Mouse (Mus musculus): ENCODE data around the gene Fscn2. TPM values are rescaled to one million over a fixed set of nuclear protein-coding genes. Genes with fewer than 3 reads are reported as not detected.

Fscn2 gene
- polyA plus RNA-seq, 1 experiment from 2014 or later: 0.31 TPM

DNA sequence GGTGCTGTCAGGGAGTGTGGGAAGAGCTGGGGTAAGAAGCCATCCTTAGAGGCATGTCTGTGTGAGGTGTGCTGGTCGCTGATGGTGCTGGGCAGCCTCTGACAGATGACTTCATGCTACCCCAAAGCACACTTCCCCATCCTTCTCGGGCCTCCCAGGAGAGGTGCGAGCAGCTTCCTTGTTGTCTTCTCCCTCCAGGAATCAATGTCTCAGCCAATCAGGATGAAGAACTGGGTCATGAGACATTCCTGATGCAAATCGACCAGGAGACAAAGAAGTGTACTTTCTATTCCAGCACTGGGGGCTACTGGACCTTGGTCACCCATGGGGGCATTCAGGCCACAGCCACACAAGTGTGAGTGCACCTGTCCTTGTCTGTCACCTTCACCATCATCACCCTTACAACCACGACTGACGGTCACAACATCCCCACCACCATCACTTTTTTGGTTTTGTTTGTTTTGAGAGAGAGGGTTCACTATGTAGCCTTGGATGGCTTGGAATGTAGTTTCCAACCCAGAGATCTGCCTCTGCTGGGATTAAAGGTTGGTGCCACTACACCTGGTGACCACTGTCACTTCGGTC lies 5.2 kb downstream of the Fscn2 start:
- Histone ChIP-seq H3K9ac (peak overlapping the region; percentile 52; the same call in 1 of the 2 replicates), H3K36me3 (peaks cover 35% of the 10 kb centered on the region), H3K4me2 (no peak overlapping the region), H3K4me1 (peaks cover 21% of the 10 kb centered on the region), H3K9me3 (no peaks in the 10 kb centered on the region), H3K4me3 (no peak overlapping the region), H3K27ac (replicated peaks) (no peak overlapping the region), H3K27me3 (replicated peaks) (no peaks in the 10 kb centered on the region)
- ATAC-seq (ENCODE audit: extremely low read depth, insufficient number of reproducible peaks, low FRiP score, low TSS enrichment): no peak
- WGBS: 27% methylated on average over 7 of the region's 7 CpGs

DNA sequence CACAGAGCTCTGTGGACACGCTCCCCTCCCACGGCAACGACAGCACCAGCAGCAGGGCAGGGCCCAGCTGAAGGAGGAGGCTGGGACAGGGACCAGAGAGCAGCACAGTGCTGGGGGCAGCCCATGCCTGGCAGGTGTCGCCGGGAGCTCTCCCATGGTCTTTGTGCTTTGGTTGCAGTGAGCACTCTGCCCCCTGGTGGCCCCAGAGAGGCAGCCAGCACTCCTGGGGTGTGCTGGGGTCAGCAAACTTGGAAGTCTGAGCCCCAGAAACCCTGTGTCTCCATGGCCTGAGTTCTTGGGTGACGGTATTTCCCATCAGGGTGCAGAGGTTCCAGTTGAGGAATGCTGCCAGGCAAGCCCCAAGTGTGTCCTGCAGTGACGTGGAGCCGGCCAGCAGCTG lies 8.3 kb downstream of the Fscn2 start:
- H3K9me3 ChIP-seq: no peaks in the 10 kb centered on the region
- no peaks in the 10 kb centered on the region for H3K27me3 ChIP-seq (replicated peaks)
- H3K4me1 ChIP-seq: peaks cover 35% of the 10 kb centered on the region
- H3K9ac ChIP-seq: peak overlapping the region; percentile 30; the same call in 1 of the 2 replicates
- no peak overlapping the region for H3K27ac ChIP-seq (replicated peaks)
- no peak overlapping the region for H3K4me2 ChIP-seq
- H3K4me3 ChIP-seq: no peak overlapping the region
- peaks cover 66% of the 10 kb centered on the region for H3K36me3 ChIP-seq
- no peak for ATAC-seq (ENCODE audit: extremely low read depth, insufficient number of reproducible peaks, low FRiP score, low TSS enrichment)
- WGBS: 36% methylated on average over 8 of the region's 8 CpGs

DNA sequence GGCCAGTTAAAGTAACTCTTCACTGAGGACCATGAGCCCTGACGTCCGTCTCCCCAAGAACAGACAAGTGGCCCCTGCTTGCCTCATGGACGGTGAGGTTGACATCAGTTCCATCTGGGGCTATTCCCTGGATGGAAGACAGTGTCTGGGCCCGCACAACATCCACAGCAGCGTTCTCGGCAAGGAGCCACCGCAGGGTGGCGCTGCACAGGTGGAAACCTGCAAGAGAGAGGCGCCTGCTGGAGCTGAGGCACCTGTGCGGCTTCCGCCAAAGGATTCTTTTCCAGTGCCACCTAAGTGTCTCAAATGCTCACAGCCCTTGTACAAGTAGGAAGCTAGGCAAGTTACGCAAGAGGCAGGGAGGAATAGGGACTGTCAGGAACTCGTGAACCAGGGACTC lies 11.7 kb downstream of the Fscn2 start:
- Histone ChIP-seq H3K9me3 (no peaks in the 10 kb centered on the region), H3K4me2 (no peak overlapping the region), H3K27me3 (replicated peaks) (no peaks in the 10 kb centered on the region), H3K4me1 (peaks cover 40% of the 10 kb centered on the region), H3K36me3 (peaks cover 93% of the 10 kb centered on the region), H3K9ac (no peak overlapping the region), H3K4me3 (no peak overlapping the region), H3K27ac (replicated peaks) (no peak overlapping the region)
- ATAC-seq (ENCODE audit: extremely low read depth, insufficient number of reproducible peaks, low FRiP score, low TSS enrichment): no peak
- 60% methylated on average over 13 of the region's 13 CpGs for WGBS

GRCm38 (mm10) chr11:120373820-120374586 lies 12.7 kb downstream of the Fscn2 start:
- 78% methylated on average over 23 of the region's 23 CpGs for WGBS
- Histone ChIP-seq H3K36me3 (peaks cover 83% of the 10 kb centered on the region), H3K4me1 (peaks cover 43% of the 10 kb centered on the region), H3K4me2 (no peak overlapping the region), H3K27ac (replicated peaks) (peak overlapping the region; percentile 76), H3K27me3 (replicated peaks) (no peaks in the 10 kb centered on the region), H3K4me3 (no peak overlapping the region), H3K9me3 (no peaks in the 10 kb centered on the region), H3K9ac (peak overlapping the region; percentile 47; the same call in 1 of the 2 replicates)
- no peak for ATAC-seq (ENCODE audit: extremely low read depth, insufficient number of reproducible peaks, low FRiP score, low TSS enrichment)

GRCm38 (mm10) chr11:120375324-120375723 lies 14.0 kb downstream of the Fscn2 start:
- ATAC-seq (ENCODE audit: extremely low read depth, insufficient number of reproducible peaks, low FRiP score, low TSS enrichment): no peak
- H3K27ac ChIP-seq (replicated peaks): no peak overlapping the region
- H3K9me3 ChIP-seq: no peaks in the 10 kb centered on the region
- peaks cover 76% of the 10 kb centered on the region for H3K36me3 ChIP-seq
- no peak overlapping the region for H3K4me2 ChIP-seq
- no peak overlapping the region for H3K9ac ChIP-seq
- no peaks in the 10 kb centered on the region for H3K27me3 ChIP-seq (replicated peaks)
- H3K4me3 ChIP-seq: no peak overlapping the region
- WGBS: 90% methylated on average over 10 of the region's 10 CpGs
- H3K4me1 ChIP-seq: peaks cover 49% of the 10 kb centered on the region

- Histone ChIP-seq H3K4me3 (no peak overlapping the region; the same call in 1 of the 2 replicates), H3K9ac (peak overlapping the region; percentile 93; the same call in 1 of the 2 replicates), H3K9me3 (no peaks in the 10 kb centered on the region), H3K4me1 (peaks cover 58% of the 10 kb centered on the region), H3K27me3 (replicated peaks) (no peaks in the 10 kb centered on the region), H3K27ac (replicated peaks) (no peak overlapping the region), H3K4me2 (no peak overlapping the region), H3K36me3 (peaks cover 76% of the 10 kb centered on the region)
- 84% methylated on average over 17 of the region's 17 CpGs for WGBS
- no peak for ATAC-seq (ENCODE audit: extremely low read depth, insufficient number of reproducible peaks, low FRiP score, low TSS enrichment)
Measured at GRCm38 (mm10) chr11:120376302-120377160, 15.2 kb downstream of the Fscn2 start.

GRCm38 (mm10) chr11:120377337-120377736 lies 16.0 kb downstream of the Fscn2 start:
- no peak overlapping the region for H3K27ac ChIP-seq (replicated peaks)
- whole genome bisulfite sequencing: 58% methylated on average over 10 of the region's 10 CpGs
- peak overlapping the region; percentile 93 for H3K9ac ChIP-seq
- no peaks in the 10 kb centered on the region for H3K27me3 ChIP-seq (replicated peaks)
- no peak for ATAC-seq (ENCODE audit: extremely low read depth, insufficient number of reproducible peaks, low FRiP score, low TSS enrichment)
- peaks cover 66% of the 10 kb centered on the region for H3K4me1 ChIP-seq
- peaks cover 76% of the 10 kb centered on the region for H3K36me3 ChIP-seq
- peak overlapping the region; percentile 93 for H3K4me2 ChIP-seq
- no peaks in the 10 kb centered on the region for H3K9me3 ChIP-seq
- peak overlapping the region; percentile 90 for H3K4me3 ChIP-seq

DNA sequence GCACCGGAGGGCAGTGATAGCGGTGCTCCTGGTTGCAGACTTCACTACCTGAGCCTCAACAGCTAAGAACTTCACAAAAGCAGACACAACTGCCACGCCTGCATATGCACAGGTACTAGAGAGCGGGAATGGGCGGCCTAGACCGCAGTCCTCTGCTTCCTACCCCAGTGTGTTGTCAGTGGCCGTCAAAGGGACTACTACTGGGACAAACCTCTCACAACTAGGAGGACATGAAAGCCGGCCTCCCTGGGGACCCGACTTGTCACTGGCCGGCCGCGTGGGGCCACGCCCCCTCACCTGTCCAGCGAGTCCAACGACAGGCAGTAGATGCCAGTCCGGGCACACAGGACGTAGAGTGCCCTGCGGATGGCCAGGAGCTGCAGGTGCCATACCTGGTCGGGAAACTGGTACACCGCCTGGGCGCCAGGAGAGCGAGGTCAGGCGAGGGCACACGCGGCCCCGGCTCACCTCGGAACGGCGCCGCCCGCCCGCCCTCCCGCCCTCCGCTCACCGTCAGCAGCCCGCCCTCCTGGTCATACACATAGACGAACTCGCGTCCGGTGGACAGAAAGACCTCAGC lies 16.8 kb downstream of the Fscn2 start:
- Histone ChIP-seq H3K4me1 (peaks cover 74% of the 10 kb centered on the region), H3K36me3 (peaks cover 76% of the 10 kb centered on the region), H3K4me3 (peak overlapping the region; percentile 90), H3K27me3 (replicated peaks) (no peaks in the 10 kb centered on the region), H3K4me2 (peak overlapping the region; percentile 93), H3K9ac (peak overlapping the region; percentile 93), H3K27ac (replicated peaks) (peak overlapping the region; percentile 69), H3K9me3 (no peaks in the 10 kb centered on the region)
- WGBS: 4% methylated on average over 31 of the region's 40 CpGs
- ATAC-seq (ENCODE audit: extremely low read depth, insufficient number of reproducible peaks, low FRiP score, low TSS enrichment): 0 out of 2 replicates have a peak, but pooled peaks have one; percentile 16

GRCm38 (mm10) chr11:120378611-120379540 lies 17.5 kb downstream of the Fscn2 start, which contains the start of gene Faap100:
Gene Faap100 (minus strand): TSS chr11:120378764.
- H3K36me3 ChIP-seq: peaks cover 76% of the 10 kb centered on the region
- peak within 1 kb of the TSS; percentile 90 for H3K4me3 ChIP-seq
- peak; percentile 83 for ATAC-seq (ENCODE audit: extremely low read depth, insufficient number of reproducible peaks, low FRiP score, low TSS enrichment)
- peak within 1 kb of the TSS; percentile 93 for H3K9ac ChIP-seq
- no peaks in the 10 kb centered on the region for H3K9me3 ChIP-seq
- H3K27ac ChIP-seq (replicated peaks): peak within 1 kb of the TSS; percentile 77
- 8% methylated on average over 54 of the region's 54 CpGs for WGBS
- H3K27me3 ChIP-seq (replicated peaks): no peaks in the 10 kb centered on the region
- peak within 1 kb of the TSS; percentile 93 for H3K4me2 ChIP-seq
- peaks cover 76% of the 10 kb centered on the region for H3K4me1 ChIP-seq

- H3K27me3 ChIP-seq (replicated peaks): no peaks in the 10 kb centered on the region
- peaks cover 76% of the 10 kb centered on the region for H3K36me3 ChIP-seq
- H3K4me2 ChIP-seq: no peak overlapping the region
- no peak for ATAC-seq (ENCODE audit: extremely low read depth, insufficient number of reproducible peaks, low FRiP score, low TSS enrichment)
- WGBS: 89% methylated on average over 3 of the region's 3 CpGs
- peaks cover 80% of the 10 kb centered on the region for H3K4me1 ChIP-seq
- 0 out of 2 replicates have a peak overlapping the region, but pooled peaks have one; percentile 6 for H3K27ac ChIP-seq (replicated peaks)
- H3K9me3 ChIP-seq: no peaks in the 10 kb centered on the region
- H3K4me3 ChIP-seq: no peak overlapping the region
- H3K9ac ChIP-seq: peak overlapping the region; percentile 38; the same call in 1 of the 2 replicates
Measured at GRCm38 (mm10) chr11:120380271-120380670, 18.9 kb downstream of the Fscn2 start.

All from heart, embryonic 13.5 days (tissue).